Mouse (Mus musculus) liver, embryonic 14.5 days (tissue): ENCODE data around the gene A630095N17Rik.

Source experiments
- CTCF ChIP-seq: IDR thresholded peaks from 2 replicates; pipeline ENCODE4 v1.5.1; 2016; ENCODE audit warnings: antibody characterized with exemption, low read depth, control low read depth
- EP300 ChIP-seq: IDR thresholded peaks from 2 replicates; pipeline ENCODE4 v1.6.1; 2016; ENCODE audit warnings: antibody characterized with exemption, low read depth

- TF ChIP-seq CTCF = peak; percentile 98
- TF ChIP-seq EP300 = 0 out of 2 replicates have a peak, but pooled peaks have one; percentile 20
These were observed 19.4 kb upstream of the A630095N17Rik start for GRCm38 (mm10) chr1:75251112-75251970.
